Mouse (Mus musculus): ENCODE results near the gene Txndc12. TPM values are rescaled to one million over a fixed set of nuclear protein-coding genes. Genes with fewer than 3 reads are reported as not detected.

Gene Txndc12
- polyA plus RNA-seq, 1 experiment from 2014 or later: 111 TPM

DNA sequence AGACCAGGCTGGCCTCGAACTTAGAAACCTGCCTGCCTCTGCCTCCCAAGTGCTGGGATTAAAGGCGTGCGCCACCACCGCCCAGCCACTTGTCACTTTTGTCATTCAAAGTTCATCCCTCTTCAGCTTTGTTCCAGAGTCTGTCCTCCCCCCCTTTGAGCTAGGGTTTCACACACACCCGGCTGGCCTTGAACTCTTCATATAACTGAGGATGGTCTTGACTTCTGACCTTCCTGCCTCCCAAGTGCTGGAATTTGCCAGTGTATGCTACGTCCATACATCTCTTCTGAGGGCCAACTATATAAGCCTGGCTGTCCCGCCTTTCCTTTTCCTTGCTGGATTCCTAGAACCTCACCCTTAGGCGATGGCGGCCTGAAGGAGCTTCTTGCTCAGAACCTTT lies 68.5 kb downstream of the Txndc12 start:
- 87% methylated on average over 9 of the region's 9 CpGs for WGBS
- Histone ChIP-seq H3K9me3 (ENCODE audit: control insufficient read depth, low read depth, low read length) (no peaks in the 10 kb centered on the region), H3K36me3 (ENCODE audit: control insufficient read depth, insufficient read depth, low read length) (no peaks in the 10 kb centered on the region), H3K4me3 (ENCODE audit: low read depth, low read length) (no peak overlapping the region), H3K9ac (replicated peaks; ENCODE audit: low read depth, low read length) (no peak overlapping the region), H3K4me2 (replicated peaks; ENCODE audit: low read depth, low read length) (no peak overlapping the region), H3K27me3 (ENCODE audit: control insufficient read depth, insufficient read depth, low read length) (no peaks in the 10 kb centered on the region), H3K4me1 (ENCODE audit: control insufficient read depth, insufficient read depth, low read length) (no peaks in the 10 kb centered on the region), H3K27ac (ENCODE audit: low read length) (no peak overlapping the region)
- ATAC-seq (ENCODE audit: insufficient number of reproducible peaks, insufficient read depth, low FRiP score, low read depth): no peak

DNA sequence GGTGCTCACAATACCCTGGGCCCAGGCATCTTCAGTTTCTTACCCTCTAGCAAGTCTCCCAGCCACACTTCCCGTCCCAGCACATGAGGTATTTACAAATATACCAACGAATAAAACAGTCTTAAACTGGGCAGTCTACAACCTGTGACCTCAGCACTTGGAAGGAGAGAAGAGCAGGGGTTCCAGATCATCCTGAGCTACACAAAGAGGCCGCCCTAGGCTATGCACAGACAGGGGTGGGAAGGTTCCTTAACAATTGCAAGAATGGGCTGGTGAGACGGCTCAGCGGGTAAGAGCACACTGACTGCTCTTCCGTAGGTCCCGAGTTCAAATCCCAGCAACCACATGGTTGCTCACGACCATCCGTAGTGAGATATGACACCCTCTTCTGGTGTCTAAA lies 68.9 kb downstream of the Txndc12 start:
- Histone ChIP-seq H3K4me2 (replicated peaks; ENCODE audit: low read depth, low read length) (no peak overlapping the region), H3K4me1 (ENCODE audit: control insufficient read depth, insufficient read depth, low read length) (no peaks in the 10 kb centered on the region), H3K4me3 (ENCODE audit: low read depth, low read length) (no peak overlapping the region), H3K9ac (replicated peaks; ENCODE audit: low read depth, low read length) (no peak overlapping the region), H3K27me3 (ENCODE audit: control insufficient read depth, insufficient read depth, low read length) (no peaks in the 10 kb centered on the region), H3K27ac (ENCODE audit: low read length) (no peak overlapping the region), H3K36me3 (ENCODE audit: control insufficient read depth, insufficient read depth, low read length) (no peaks in the 10 kb centered on the region), H3K9me3 (ENCODE audit: control insufficient read depth, low read depth, low read length) (no peaks in the 10 kb centered on the region)
- WGBS: 88% methylated on average over 9 of the region's 9 CpGs
- ATAC-seq (ENCODE audit: insufficient number of reproducible peaks, insufficient read depth, low FRiP score, low read depth): no peak

DNA sequence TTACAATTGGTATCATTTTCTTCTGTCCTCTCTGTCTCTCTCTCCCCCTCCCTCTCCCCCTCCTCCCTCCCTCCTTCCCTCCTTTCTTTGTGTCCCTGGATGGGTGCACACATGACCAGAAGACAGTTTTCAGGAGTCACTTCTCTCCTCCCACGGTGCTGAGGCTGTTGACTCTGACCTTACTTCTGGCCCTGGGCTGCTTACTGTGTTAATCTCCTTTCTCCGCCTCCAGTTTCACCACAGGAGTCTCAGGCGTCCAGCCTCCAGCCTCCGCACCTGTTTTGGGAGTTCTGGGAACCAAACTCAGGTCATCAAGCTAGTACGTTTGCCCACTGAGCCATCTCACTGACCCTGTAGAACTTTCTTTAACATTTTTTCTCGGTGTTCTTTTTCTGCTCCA lies 69.7 kb downstream of the Txndc12 start:
- no peak overlapping the region for H3K4me3 ChIP-seq (ENCODE audit: low read depth, low read length)
- H3K36me3 ChIP-seq (ENCODE audit: control insufficient read depth, insufficient read depth, low read length): no peaks in the 10 kb centered on the region
- no peaks in the 10 kb centered on the region for H3K4me1 ChIP-seq (ENCODE audit: control insufficient read depth, insufficient read depth, low read length)
- H3K9me3 ChIP-seq (ENCODE audit: control insufficient read depth, low read depth, low read length): no peaks in the 10 kb centered on the region
- no peak overlapping the region for H3K9ac ChIP-seq (replicated peaks; ENCODE audit: low read depth, low read length)
- 56% methylated on average over 6 of the region's 6 CpGs for WGBS
- no peak overlapping the region for H3K4me2 ChIP-seq (replicated peaks; ENCODE audit: low read depth, low read length)
- H3K27ac ChIP-seq (ENCODE audit: low read length): no peak overlapping the region
- H3K27me3 ChIP-seq (ENCODE audit: control insufficient read depth, insufficient read depth, low read length): no peaks in the 10 kb centered on the region
- no peak for ATAC-seq (ENCODE audit: insufficient number of reproducible peaks, insufficient read depth, low FRiP score, low read depth)

GRCm38 (mm10) chr4:108904790-108905189 lies 70.4 kb downstream of the Txndc12 start:
- H3K9me3 ChIP-seq (ENCODE audit: control insufficient read depth, low read depth, low read length): no peaks in the 10 kb centered on the region
- WGBS: 87% methylated on average over 10 of the region's 10 CpGs

GRCm38 (mm10) chr4:108905859-108906258 lies 71.5 kb downstream of the Txndc12 start:
- 9% methylated on average over 6 of the region's 6 CpGs for WGBS
- no peak for ATAC-seq (ENCODE audit: insufficient number of reproducible peaks, insufficient read depth, low FRiP score, low read depth)
- H3K27me3 ChIP-seq (ENCODE audit: control insufficient read depth, insufficient read depth, low read length): no peaks in the 10 kb centered on the region

More at GRCm38 (mm10) chr4:108904790-108905189, 70.4 kb downstream of the Txndc12 start:
- Histone ChIP-seq H3K27ac (ENCODE audit: low read length) (no peak overlapping the region), H3K27me3 (ENCODE audit: control insufficient read depth, insufficient read depth, low read length) (no peaks in the 10 kb centered on the region), H3K36me3 (ENCODE audit: control insufficient read depth, insufficient read depth, low read length) (no peaks in the 10 kb centered on the region), H3K4me2 (replicated peaks; ENCODE audit: low read depth, low read length) (no peak overlapping the region), H3K9ac (replicated peaks; ENCODE audit: low read depth, low read length) (no peak overlapping the region), H3K4me1 (ENCODE audit: control insufficient read depth, insufficient read depth, low read length) (no peaks in the 10 kb centered on the region), H3K4me3 (ENCODE audit: low read depth, low read length) (no peak overlapping the region)
- no peak for ATAC-seq (ENCODE audit: insufficient number of reproducible peaks, insufficient read depth, low FRiP score, low read depth)

GRCm38 (mm10) chr4:108907475-108907874 lies 73.1 kb downstream of the Txndc12 start:
- no peak overlapping the region for H3K27ac ChIP-seq (ENCODE audit: low read length)
- no peaks in the 10 kb centered on the region for H3K36me3 ChIP-seq (ENCODE audit: control insufficient read depth, insufficient read depth, low read length)

More at GRCm38 (mm10) chr4:108905859-108906258, 71.5 kb downstream of the Txndc12 start:
- Histone ChIP-seq H3K9ac (replicated peaks; ENCODE audit: low read depth, low read length) (no peak overlapping the region), H3K4me1 (ENCODE audit: control insufficient read depth, insufficient read depth, low read length) (no peaks in the 10 kb centered on the region), H3K36me3 (ENCODE audit: control insufficient read depth, insufficient read depth, low read length) (no peaks in the 10 kb centered on the region), H3K27ac (ENCODE audit: low read length) (no peak overlapping the region), H3K4me2 (replicated peaks; ENCODE audit: low read depth, low read length) (no peak overlapping the region), H3K4me3 (ENCODE audit: low read depth, low read length) (no peak overlapping the region), H3K9me3 (ENCODE audit: control insufficient read depth, low read depth, low read length) (no peaks in the 10 kb centered on the region)

DNA sequence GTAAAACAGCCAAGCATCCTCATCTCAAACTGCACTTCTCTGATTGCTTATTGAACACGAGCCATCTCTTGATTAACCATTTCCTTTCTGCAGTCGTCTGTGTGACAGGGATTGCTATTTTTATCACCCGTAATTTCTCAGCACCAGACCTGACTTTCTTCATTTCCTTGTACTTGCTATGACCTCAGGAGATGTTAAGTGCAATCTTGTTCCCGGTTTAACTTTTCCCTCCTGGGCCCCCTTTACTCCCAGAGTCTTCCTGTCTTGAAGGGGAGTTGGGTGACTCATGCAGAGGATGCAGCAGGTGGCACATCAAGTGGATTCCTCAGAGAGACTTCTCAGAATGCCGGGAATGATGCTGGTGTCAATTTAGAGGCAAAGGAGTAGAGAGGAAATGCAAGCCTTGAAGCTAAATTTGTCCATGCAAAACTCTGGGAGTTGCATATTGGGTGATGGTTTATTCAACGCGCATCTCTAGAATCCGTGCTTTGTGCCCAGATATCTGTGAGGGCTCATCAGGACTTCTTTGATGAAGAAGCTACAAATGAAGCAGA lies 75.5 kb downstream of the Txndc12 start:
- H3K9ac ChIP-seq (replicated peaks; ENCODE audit: low read depth, low read length): no peak overlapping the region
- ATAC-seq (ENCODE audit: insufficient number of reproducible peaks, insufficient read depth, low FRiP score, low read depth): no peak

More at GRCm38 (mm10) chr4:108907475-108907874, 73.1 kb downstream of the Txndc12 start:
- H3K4me3 ChIP-seq (ENCODE audit: low read depth, low read length): no peak overlapping the region
- H3K4me2 ChIP-seq (replicated peaks; ENCODE audit: low read depth, low read length): no peak overlapping the region
- no peaks in the 10 kb centered on the region for H3K9me3 ChIP-seq (ENCODE audit: control insufficient read depth, low read depth, low read length)
- ATAC-seq (ENCODE audit: insufficient number of reproducible peaks, insufficient read depth, low FRiP score, low read depth): no peak
- H3K4me1 ChIP-seq (ENCODE audit: control insufficient read depth, insufficient read depth, low read length): no peaks in the 10 kb centered on the region
- H3K9ac ChIP-seq (replicated peaks; ENCODE audit: low read depth, low read length): no peak overlapping the region
- H3K27me3 ChIP-seq (ENCODE audit: control insufficient read depth, insufficient read depth, low read length): no peaks in the 10 kb centered on the region

More for the DNA sequence above, 75.5 kb downstream of the Txndc12 start:
- H3K27me3 ChIP-seq (ENCODE audit: control insufficient read depth, insufficient read depth, low read length): no peaks in the 10 kb centered on the region
- WGBS: 63% methylated on average over 8 of the region's 8 CpGs
- no peak overlapping the region for H3K27ac ChIP-seq (ENCODE audit: low read length)
- no peak overlapping the region for H3K4me2 ChIP-seq (replicated peaks; ENCODE audit: low read depth, low read length)
- no peak overlapping the region for H3K4me3 ChIP-seq (ENCODE audit: low read depth, low read length)
- no peaks in the 10 kb centered on the region for H3K36me3 ChIP-seq (ENCODE audit: control insufficient read depth, insufficient read depth, low read length)
- no peaks in the 10 kb centered on the region for H3K4me1 ChIP-seq (ENCODE audit: control insufficient read depth, insufficient read depth, low read length)
- H3K9me3 ChIP-seq (ENCODE audit: control insufficient read depth, low read depth, low read length): no peaks in the 10 kb centered on the region

Other genes starting within 250 kb of the Txndc12 start
- 29.2 and 33.6 TPM in 2 replicates for gene Cc2d1b, start 214.7 kb upstream of the Txndc12 start, polyA plus RNA-seq (2014; fragmentation: Nextera tagmentation; extraction: Ambion mirVana)
- 2.3 and 2.4 TPM in 2 replicates for gene 3110021N24Rik, start 115.0 kb upstream of the Txndc12 start, polyA plus RNA-seq (2014; fragmentation: Nextera tagmentation; extraction: Ambion mirVana)
- gene Zfyve9, start 53.8 kb upstream of the Txndc12 start, polyA plus RNA-seq (2014; fragmentation: Nextera tagmentation; extraction: Ambion mirVana): 7.2 and 7.8 TPM in 2 replicates
- gene Btf3l4, start 987 bp upstream of the Txndc12 start, polyA plus RNA-seq (2014; fragmentation: Nextera tagmentation; extraction: Ambion mirVana): 171 and 187 TPM in 2 replicates
- gene Kti12, start 13.2 kb downstream of the Txndc12 start, polyA plus RNA-seq (2014; fragmentation: Nextera tagmentation; extraction: Ambion mirVana): 40.9 and 42.5 TPM in 2 replicates
- 0.58 and 1.9 TPM in 2 replicates for gene A730015C16Rik, start 14.0 kb downstream of the Txndc12 start, polyA plus RNA-seq (2014; fragmentation: Nextera tagmentation; extraction: Ambion mirVana)
- 13.9 and 16.3 TPM in 2 replicates for gene Rab3b, start 44.5 kb downstream of the Txndc12 start, polyA plus RNA-seq (2014; fragmentation: Nextera tagmentation; extraction: Ambion mirVana)
- 56.5 and 60.1 TPM in 2 replicates for gene Nrd1, start 166.1 kb downstream of the Txndc12 start, polyA plus RNA-seq (2014; fragmentation: Nextera tagmentation; extraction: Ambion mirVana)